Mouse (Mus musculus): ENCODE data around the gene Ltbp4.

The Ltbp4 gene

GRCm38 (mm10) chr7:27257046-27257851 lies 80.2 kb downstream of the Ltbp4 start:
- peak; percentile 98 for DNase-seq

DNA sequence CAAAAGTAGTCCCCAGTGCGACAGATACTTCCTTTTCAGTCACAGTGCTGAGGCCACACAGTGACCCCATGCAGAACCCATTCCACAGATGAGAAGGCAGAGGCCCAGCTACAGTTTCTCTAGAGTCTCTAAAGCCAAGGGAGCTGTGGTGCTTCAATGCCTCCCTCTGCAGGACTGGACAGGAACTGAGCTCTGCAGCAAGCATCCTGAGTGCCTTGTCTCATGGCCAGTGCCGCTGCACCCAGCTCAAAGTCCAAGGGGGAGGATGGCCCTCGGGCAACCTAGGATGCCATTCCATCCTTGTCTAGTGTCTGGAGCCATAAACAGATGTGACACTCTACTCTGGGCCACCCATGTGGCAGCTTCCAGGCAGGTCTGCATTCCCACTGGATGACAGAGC lies 81.8 kb downstream of the Ltbp4 start:
- DNase-seq = peak; percentile 50 to 64

All from cerebellum, postnatal 10 days (tissue).